Mouse (Mus musculus): ENCODE data around the gene Cops6. TPM values are rescaled to one million over a fixed set of nuclear protein-coding genes. Genes with fewer than 3 reads are reported as not detected.
A peak's percentile ranks its signal among the peaks of the same experiment; 100 is the strongest.

Gene Cops6
- total and polyA plus RNA-seq, 3 experiments = 80.6 to 205 (median 88.4) TPM

DNA sequence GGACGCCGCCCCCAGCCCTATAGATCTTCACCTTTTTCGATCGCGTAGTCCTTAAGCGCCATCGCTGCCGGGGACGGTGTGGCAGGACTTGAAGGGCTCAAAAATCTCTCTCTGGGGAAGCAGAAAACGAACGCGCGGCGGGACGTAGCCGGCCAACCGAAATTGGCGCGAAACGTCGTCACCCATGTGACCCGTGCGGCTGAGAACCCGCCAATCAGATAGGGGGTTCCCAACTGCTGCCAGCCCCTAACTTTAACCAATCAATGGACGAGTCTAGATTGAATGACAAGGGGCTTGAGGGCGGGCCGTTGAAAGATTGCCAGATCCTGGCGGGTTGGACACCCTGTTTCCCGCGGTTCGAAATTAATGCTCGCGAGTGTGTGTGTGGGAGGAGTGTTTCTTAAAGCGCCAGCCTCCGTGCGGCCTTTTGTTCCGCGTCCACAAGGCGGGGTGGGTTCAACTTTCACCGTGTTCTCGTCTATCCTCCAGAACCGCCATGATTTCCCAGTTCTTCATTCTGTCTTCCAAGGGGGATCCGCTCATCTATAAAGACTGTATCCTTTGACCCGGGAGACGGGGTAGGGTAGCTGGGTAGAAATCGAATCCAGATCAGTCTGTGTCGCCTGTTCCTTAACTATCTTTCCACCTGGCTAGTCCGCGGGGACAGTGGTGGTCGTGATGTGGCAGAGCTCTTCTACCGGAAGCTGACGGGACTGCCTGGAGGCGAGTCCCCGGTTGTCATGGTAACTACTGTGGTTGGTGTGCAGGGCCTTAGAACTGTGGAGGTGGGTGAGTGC lies 11.0 kb downstream of the Cops6 start, which contains the start of the genes Ap4m1 and Mcm7 (continued):
- no peak for TF ChIP-seq MAZ (IDR thresholded peaks at IDR 0.05; ENCODE audit: low read depth, low read length)
- TF ChIP-seq MAX (IDR thresholded peaks at IDR 0.05; ENCODE audit: low read length) = peak; percentile 86
- TF ChIP-seq E2F4 (IDR thresholded peaks at IDR 0.05; ENCODE audit: insufficient replicate concordance, low read depth, low read length) = peak; percentile 98; the same call in 1 of the 2 replicates
- no peak for TF ChIP-seq ZKSCAN1 (IDR thresholded peaks at IDR 0.05; ENCODE audit: borderline replicate concordance, low read depth, low read length)
- TF ChIP-seq KAT2A (IDR thresholded peaks at IDR 0.05; ENCODE audit: insufficient replicate concordance, low read length) = peak; percentile 79
- peak; percentile 64 for TF ChIP-seq HCFC1 (IDR thresholded peaks at IDR 0.05; ENCODE audit: low read depth, low read length)

DNA sequence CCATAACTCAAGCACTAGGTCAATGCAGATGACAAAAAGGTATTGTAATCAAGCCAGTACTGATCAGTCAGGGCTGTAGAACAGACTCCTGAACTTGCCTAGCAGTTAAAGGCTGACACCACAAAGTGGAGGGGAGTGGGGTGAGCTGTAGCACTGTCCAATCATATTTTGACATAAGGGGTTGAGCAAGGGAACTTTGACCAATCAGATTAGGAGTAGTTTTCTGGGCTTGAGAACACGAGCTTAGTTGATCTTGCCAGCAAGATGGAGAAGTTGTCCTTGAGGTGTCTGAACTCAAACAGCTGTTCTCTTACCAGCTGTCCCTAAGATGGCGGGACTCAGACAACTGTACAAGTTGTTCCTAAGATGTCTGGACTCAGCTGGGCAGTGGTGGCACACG lies 12.3 kb downstream of the Cops6 start:
- Histone ChIP-seq H3K27me3 (replicated peaks) (no peaks in the 10 kb centered on the region), H3K4me2 (ENCODE audit: insufficient read depth, low read depth, poor library complexity, severe bottlenecking) (peak overlapping the region; percentile 54; the same call in 1 of the 2 replicates), H3K9me3 (replicated peaks; ENCODE audit: low read length) (no peaks in the 10 kb centered on the region), H3K27ac (ENCODE audit: insufficient read depth, low read depth) (no peak overlapping the region), H3K79me2 (replicated peaks; ENCODE audit: control insufficient read depth, extremely low read depth, insufficient read depth, poor library complexity, severe bottlenecking) (peaks cover 26% of the 10 kb centered on the region), H3K9ac (ENCODE audit: insufficient read depth, low read depth) (no peak overlapping the region), H3K4me1 (ENCODE audit: control insufficient read depth in 1 of 2, insufficient read depth in 2 of 2) (peaks cover 11 to 30% of the 10 kb centered on the region in 2 experiments), H3K4me3 (replicated peaks in 1 of 3; ENCODE audit: low read depth in 2 of 3, low read length in 2 of 3, poor library complexity in 1 of 3) (no peak overlapping the region), H3K36me3 (replicated peaks in 1 of 2; ENCODE audit: control insufficient read depth in 1 of 2, insufficient read depth in 1 of 2, low read length in 1 of 2) (peaks cover 53 to 65% of the 10 kb centered on the region in 2 experiments)
- dilution Hi-C loops (cut with MboI; ENCODE audit: extremely low pct_ligation_motif_present, extremely low pct_unique_long_range_greater_than_20kb, low sequenced_read_pairs) (no loop called here), in situ Hi-C loops (cut with MboI; ENCODE audit: low pct_ligation_motif_present, low pct_unique_long_range_greater_than_20kb, low sequenced_read_pairs) (no loop called here)
- peak; percentile 44 for DNase-seq (ENCODE audit: extremely low read depth)
- TF ChIP-seq JUND (conservative IDR thresholded peaks at IDR 0.05; ENCODE audit: low read depth, low read length) = no peak
- no peak for TF ChIP-seq MAZ (IDR thresholded peaks at IDR 0.05; ENCODE audit: low read depth, low read length)
- TF ChIP-seq POLR2AphosphoS2 (IDR thresholded peaks at IDR 0.05; ENCODE audit: low read depth, low read length) = no peak
- TF ChIP-seq SMC3 (IDR thresholded peaks at IDR 0.05; ENCODE audit: low read depth, low read length) = no peak

DNA sequence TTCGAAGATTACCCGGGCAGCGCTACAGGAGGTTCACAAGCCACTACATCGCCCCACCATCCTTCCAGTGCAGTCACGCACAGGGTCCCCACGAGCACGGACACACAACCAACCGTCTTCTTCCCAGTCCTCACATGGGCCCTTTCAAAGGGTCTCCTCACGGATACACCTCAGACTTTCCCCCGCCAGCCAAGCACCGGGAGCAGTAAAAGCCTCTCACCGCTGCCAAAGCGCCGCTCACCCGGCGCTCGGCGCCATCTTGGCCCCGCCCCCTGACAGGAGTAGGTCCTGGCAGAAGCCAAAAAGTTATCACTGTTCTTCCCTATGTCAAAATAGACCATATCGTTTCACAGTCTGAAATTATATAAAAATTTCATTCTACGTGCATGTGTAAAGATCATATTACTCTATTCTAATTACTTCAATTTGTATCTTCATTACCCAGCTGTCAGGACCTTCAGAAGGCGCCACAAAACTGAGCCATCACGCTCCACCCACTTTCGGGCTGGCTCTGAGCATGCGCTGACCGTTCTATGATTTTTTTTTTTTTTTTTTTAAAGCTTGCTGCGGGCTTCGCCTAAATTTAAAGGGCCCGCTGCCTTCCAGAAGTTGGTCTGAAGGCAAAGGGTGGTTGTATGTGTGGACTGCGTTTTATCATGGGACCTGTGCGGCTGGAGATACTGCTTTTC lies 26.2 kb downstream of the Cops6 start, which contains the start of the genes Taf6 and Cnpy4:
Gene Taf6 (minus strand): TSS at position 502 of the 689 bp plus-strand sequence.
Gene Cnpy4 (plus strand): TSS at position 536 of the 689 bp plus-strand sequence.
- Histone ChIP-seq H3K9ac (ENCODE audit: insufficient read depth, low read depth) (peak within 1 kb of the TSS; percentile 98), H3K36me3 (replicated peaks in 1 of 2; ENCODE audit: control insufficient read depth in 1 of 2, insufficient read depth in 1 of 2, low read length in 1 of 2) (peaks cover 38 to 57% of the 10 kb centered on the region in 2 experiments), H3K4me3 (replicated peaks in 1 of 3; ENCODE audit: low read depth in 2 of 3, low read length in 2 of 3, poor library complexity in 1 of 3) (peak within 1 kb of the TSS; percentile 86 to 96 (median 92)), H3K79me2 (replicated peaks; ENCODE audit: control insufficient read depth, extremely low read depth, insufficient read depth, poor library complexity, severe bottlenecking) (0 out of 2 replicates have a peak, but pooled peaks cover 3% of the 10 kb centered on the region), H3K9me3 (replicated peaks; ENCODE audit: low read length) (no peaks in the 10 kb centered on the region), H3K4me1 (ENCODE audit: control insufficient read depth in 1 of 2, insufficient read depth in 2 of 2) (peaks cover 3 to 17% of the 10 kb centered on the region in 2 experiments; a peak in 3 of 4 replicates), H3K27me3 (replicated peaks) (no peaks in the 10 kb centered on the region), H3K27ac (ENCODE audit: insufficient read depth, low read depth) (peak within 1 kb of the TSS; percentile 38), H3K4me2 (ENCODE audit: insufficient read depth, low read depth, poor library complexity, severe bottlenecking) (peak within 1 kb of the TSS; percentile 83)
- in situ Hi-C loops (cut with MboI; ENCODE audit: low pct_ligation_motif_present, low pct_unique_long_range_greater_than_20kb, low sequenced_read_pairs) = no loop called here
- DNase-seq (ENCODE audit: extremely low read depth) = peak; percentile 87
- dilution Hi-C loops (cut with MboI; ENCODE audit: extremely low pct_ligation_motif_present, extremely low pct_unique_long_range_greater_than_20kb, low sequenced_read_pairs) = no loop called here
- peak; percentile 91; the same call in 1 of the 2 replicates for TF ChIP-seq E2F4 (IDR thresholded peaks at IDR 0.05; ENCODE audit: insufficient replicate concordance, low read depth, low read length)
- TF ChIP-seq ELF1 (IDR thresholded peaks at IDR 0.05; ENCODE audit: low read depth, low read length) = no peak
- TF ChIP-seq ETS1 (conservative IDR thresholded peaks at IDR 0.05; ENCODE audit: low read depth, low read length) = no peak
- no peak for TF ChIP-seq ZKSCAN1 (IDR thresholded peaks at IDR 0.05; ENCODE audit: borderline replicate concordance, low read depth, low read length)
- TF ChIP-seq JUN (IDR thresholded peaks at IDR 0.05; ENCODE audit: insufficient read depth, low read depth, low read length) = no peak
- TF ChIP-seq MAFK (IDR thresholded peaks at IDR 0.05; ENCODE audit: insufficient replicate concordance, low read length) = no peak
- TF ChIP-seq POLR2AphosphoS2 (IDR thresholded peaks at IDR 0.05; ENCODE audit: low read depth, low read length) = no peak
- no peak for TF ChIP-seq USF1 (IDR thresholded peaks at IDR 0.05; ENCODE audit: low read depth, low read length)
- no peak for TF ChIP-seq CHD2 (IDR thresholded peaks at IDR 0.05; ENCODE audit: low read length)
- no peak for TF ChIP-seq MEF2A (IDR thresholded peaks at IDR 0.05; ENCODE audit: borderline replicate concordance, low read depth, low read length)
- TF ChIP-seq GABPA (IDR thresholded peaks at IDR 0.05; ENCODE audit: insufficient replicate concordance, low read depth, low read length) = no peak
- TF ChIP-seq MAX (IDR thresholded peaks at IDR 0.05; ENCODE audit: low read length) = no peak
- peak; percentile 99 for TF ChIP-seq ZNF384 (IDR thresholded peaks at IDR 0.05; ENCODE audit: low read depth, low read length)
- no peak for TF ChIP-seq IRF4 (IDR thresholded peaks at IDR 0.05; ENCODE audit: low read depth, low read length)
- no peak for TF ChIP-seq JUND (conservative IDR thresholded peaks at IDR 0.05; ENCODE audit: low read depth, low read length)
- peak; percentile 75 for TF ChIP-seq HCFC1 (IDR thresholded peaks at IDR 0.05; ENCODE audit: low read depth, low read length)
- peak; percentile 96 for TF ChIP-seq TBP (conservative IDR thresholded peaks at IDR 0.05; ENCODE audit: low read depth, low read length)
- no peak for TF ChIP-seq ZMIZ1 (IDR thresholded peaks at IDR 0.05; ENCODE audit: low read depth, low read length)
- no peak for TF ChIP-seq CTCF (conservative IDR thresholded peaks at IDR 0.05 in 1 of 2, IDR thresholded peaks at IDR 0.05 in 1 of 2; ENCODE audit: low read depth in 2 of 2, low read length in 2 of 2)
- peak; percentile 98 for TF ChIP-seq POLR2A (IDR thresholded peaks at IDR 0.05; ENCODE audit: low read depth, low read length)
- TF ChIP-seq PAX5 (IDR thresholded peaks at IDR 0.05; ENCODE audit: low read length) = no peak
- TF ChIP-seq SMC3 (IDR thresholded peaks at IDR 0.05; ENCODE audit: low read depth, low read length) = no peak
- TF ChIP-seq MXI1 (IDR thresholded peaks at IDR 0.05; ENCODE audit: low read depth, low read length) = no peak; the same call in 1 of the 2 replicates
